ENCODE assay signal across 8 mouse cellular contexts in the genomic region with DNA sequence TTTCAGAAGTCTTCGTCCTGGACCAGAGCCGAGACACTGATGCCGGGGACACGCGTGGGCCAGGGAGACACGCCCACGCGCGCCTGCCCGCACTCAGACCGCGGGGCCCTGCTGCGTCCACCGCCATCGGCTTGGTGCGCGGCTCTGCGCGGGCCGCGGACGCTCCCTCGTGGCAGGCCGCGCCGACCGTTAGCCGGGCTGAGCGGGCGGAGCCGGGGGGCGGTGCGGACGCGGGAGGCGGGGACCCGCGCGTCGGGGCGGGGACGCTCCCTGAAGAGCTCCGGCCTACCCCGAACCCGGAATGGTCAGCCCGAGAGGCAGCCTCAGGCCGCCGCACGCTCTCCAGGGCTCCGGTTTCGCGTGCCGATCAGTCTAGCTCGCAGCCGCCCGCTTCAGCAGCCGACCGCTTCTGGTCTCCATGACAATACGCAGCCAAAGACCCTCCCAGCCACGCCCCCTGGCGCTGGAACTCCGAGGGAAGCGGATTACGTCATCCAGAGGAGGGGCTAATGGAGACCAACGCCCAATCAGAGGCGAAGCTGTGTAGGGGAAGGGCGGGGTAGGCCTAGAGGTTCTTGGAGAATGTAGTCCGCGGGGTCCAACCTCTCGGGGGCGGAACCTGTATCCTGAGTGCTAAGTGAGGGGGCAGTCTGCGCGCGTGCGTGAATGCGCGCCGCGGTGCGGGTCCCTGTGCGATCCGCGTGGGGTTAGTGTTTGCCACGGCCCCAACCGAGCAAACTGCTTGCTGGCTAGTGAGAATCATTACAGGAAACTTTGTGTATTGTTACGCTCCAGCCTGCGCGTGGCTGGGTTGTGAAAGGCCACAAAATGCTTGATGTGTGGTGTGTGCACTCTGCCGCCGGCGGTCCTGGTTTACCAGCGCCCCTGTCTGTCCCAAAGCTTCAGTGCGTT. TPM values are rescaled to one million over a fixed set of nuclear protein-coding genes. Genes with fewer than 3 reads are reported as not detected.
DNase-seq lines count a peak whose midpoint lies in the region; ATAC-seq lines count a peak whose summit lies in the region.

No protein-coding gene starts in this region.

- peak overlapping the region; percentile 70 for H3K4me2 ChIP-seq in hindbrain, embryonic 15.5 days

- H3K27me3 ChIP-seq in hindbrain, embryonic 15.5 days: peaks cover 5% of the 10 kb centered on the region; the same call in 1 of the 2 replicates

- H3K9me3 ChIP-seq in hindbrain, embryonic 15.5 days: no peaks in the 10 kb centered on the region

- H3K4me1 ChIP-seq in hindbrain, embryonic 15.5 days (replicated peaks): peaks cover 56% of the 10 kb centered on the region

- no peaks in the 10 kb centered on the region for H3K36me3 ChIP-seq in hindbrain, embryonic 15.5 days

- peak; percentile 99 for DNase-seq in ZHBTc4 (ENCODE audit: low read depth, low spot score)
- peak; percentile 94 to 98 for DNase-seq in cerebellum, postnatal 4 days (ENCODE audit: low spot score in 2 of 2)
- peak; percentile 93 for DNase-seq in frontal cortex, postnatal 36 days (ENCODE audit: low spot score in 2 of 2)
- DNase-seq in layer of hippocampus, postnatal 36 days: peak; percentile 91 to 93
- DNase-seq in lung, postnatal 25 days (ENCODE audit: low spot score): peak; percentile 98
- DNase-seq in retina, adult 2 months (ENCODE audit: low read depth, low spot score): peak; percentile 74
- peak; percentile 95 for DNase-seq in thymus, postnatal 25 days

- under 1% methylated on average over 80 of the region's 93 CpGs for WGBS in hindbrain, embryonic 15.5 days

- H3K27ac ChIP-seq in hindbrain, embryonic 15.5 days (replicated peaks): peak overlapping the region; percentile 94

- peak overlapping the region; percentile 81 for H3K4me3 ChIP-seq in hindbrain, embryonic 15.5 days

- peak; percentile 96 for ATAC-seq in hindbrain, embryonic 15.5 days (ENCODE audit: low FRiP score, low read depth)

- H3K9ac ChIP-seq in hindbrain, embryonic 15.5 days: peak overlapping the region; percentile 53

RNA-seq across cellular contexts. Expression of gene Irx5, which starts 1.5 kb away (rescaled TPM):
- 16.0 and 24.2 TPM in 2 replicates for polyA plus RNA-seq in hindbrain, embryonic 15.5 days (2015; fragmentation: Nextera tagmentation; extraction: Ambion mirVana)
- total RNA-seq in layer of hippocampus, postnatal 36 days (2021): under 1 TPM in 1 of 2 experiments, not detected in 1; 0.12 TPM

Comparison
In these comparisons a context has a peak if more than half of its experiments do, and no peak if none do; other contexts are left out.
1. Peak in every context shown above with its lines: DNase-seq, ATAC-seq, H3K4me3 ChIP-seq and H3K27ac ChIP-seq.